Mouse (Mus musculus) liver, embryonic 11.5 days (tissue): ENCODE results near the gene BC025920. TPM values are rescaled to one million over a fixed set of nuclear protein-coding genes. Genes with fewer than 3 reads are reported as not detected.
"Not testable (repeated sequence)": the region's sequence is repeated elsewhere in the genome, so short reads cannot be mapped to it uniquely, and the experiment has no call there.

ENCODE experiments used
- ATAC-seq: fragments of 200-750 bp; cut with Nextera tagmentation; replicated peaks from 2 replicates; pipeline ENCODE4 v1.8.0; 2017; ENCODE audit warnings: moderate number of reproducible peaks, mild to moderate bottlenecking, moderate TSS enrichment, moderate library complexity; ENCODE audit not compliant: low FRiP score
- DNase-seq: peaks from one replicate; pipeline ENCODE4 v3.0.0-alpha.2; 2017; ENCODE audit warnings: low spot score
- H3K27ac ChIP-seq: fragments of 300-500 bp; sonication (generic); 2 replicates; pipeline ENCODE4 v1.5.1; 2014; ENCODE audit warnings: mild to moderate bottlenecking, low read depth, low read length, control low read depth
- H3K27me3 ChIP-seq: fragments of 300-500 bp; sonication (generic); replicated peaks from 2 replicates; pipeline ENCODE4 v1.6.1; 2014; ENCODE audit warnings: low read length, mixed read lengths; ENCODE audit not compliant: control insufficient read depth, insufficient read depth
- H3K36me3 ChIP-seq: fragments of 300-500 bp; sonication (generic); 2 replicates; pipeline ENCODE4 v1.6.1; 2014; ENCODE audit warnings: mild to moderate bottlenecking, low read length, moderate library complexity, mixed read lengths; ENCODE audit not compliant: control insufficient read depth, insufficient read depth
- H3K4me1 ChIP-seq: fragments of 300-500 bp; sonication (generic); replicated peaks from 2 replicates; pipeline ENCODE4 v1.6.1; 2014; ENCODE audit warnings: low read length, mixed read lengths; ENCODE audit not compliant: control insufficient read depth, insufficient read depth
- H3K4me2 ChIP-seq: fragments of 300-500 bp; sonication (generic); 2 replicates; pipeline ENCODE4 v1.6.1; 2014; ENCODE audit warnings: mild to moderate bottlenecking, control low read depth, moderate library complexity
- H3K4me3 ChIP-seq: fragments of 300-500 bp; sonication (generic); 2 replicates; pipeline ENCODE4 v1.5.1; 2014; ENCODE audit warnings: low read depth, low read length, control low read depth
- H3K9ac ChIP-seq: fragments of 300-500 bp; sonication (generic); 2 replicates; pipeline ENCODE4 v1.6.1; 2014; ENCODE audit warnings: low read depth, low read length, control low read depth
- H3K9me3 ChIP-seq: fragments of 300-500 bp; sonication (generic); 2 replicates; pipeline ENCODE4 v1.6.1; 2016; ENCODE audit warnings: low read length, inconsistent platforms, mixed read lengths; ENCODE audit not compliant: control insufficient read depth
- WGBS: fragments of 180-500 bp; shearing (Covaris S2); extraction: QIAGEN DNeasy Blood & Tissue Kit; methylation state at CpG from one replicate; pipeline ENCODE4 v1.1.7; 2014; 5-methylcytosine and 5-hydroxymethylcytosine counted together
- polyA plus RNA-seq: library from polyadenylated mRNA; unstranded; fragments of >200 nt; fragmentation: Nextera tagmentation; extraction: Ambion mirVana; gene quantifications from 2 replicates; pipeline ENCODE4 v1.2.1, GENCODE M21; 2014

BC025920 gene
- polyA plus RNA-seq, 1 experiment from 2014 or later: 1.1 TPM

GRCm38 (mm10) chr10:81645391-81645790 lies 39.3 kb downstream of the BC025920 start:
- Histone ChIP-seq H3K27ac (no peak overlapping the region), H3K36me3 (no peaks in the 10 kb centered on the region), H3K9me3 (no peaks in the 10 kb centered on the region), H3K9ac (no peak overlapping the region), H3K4me2 (no peak overlapping the region), H3K4me1 (peaks cover 14% of the 10 kb centered on the region), H3K27me3 (no peaks in the 10 kb centered on the region), H3K4me3 (no peak overlapping the region)
- DNase-seq: no peak
- no peak for ATAC-seq
- WGBS: 88% methylated on average over 4 of the region's 4 CpGs

- H3K4me1 ChIP-seq: peaks cover 14% of the 10 kb centered on the region
- no peak for DNase-seq
Measured at GRCm38 (mm10) chr10:81646015-81646555, 40.0 kb downstream of the BC025920 start.

DNA sequence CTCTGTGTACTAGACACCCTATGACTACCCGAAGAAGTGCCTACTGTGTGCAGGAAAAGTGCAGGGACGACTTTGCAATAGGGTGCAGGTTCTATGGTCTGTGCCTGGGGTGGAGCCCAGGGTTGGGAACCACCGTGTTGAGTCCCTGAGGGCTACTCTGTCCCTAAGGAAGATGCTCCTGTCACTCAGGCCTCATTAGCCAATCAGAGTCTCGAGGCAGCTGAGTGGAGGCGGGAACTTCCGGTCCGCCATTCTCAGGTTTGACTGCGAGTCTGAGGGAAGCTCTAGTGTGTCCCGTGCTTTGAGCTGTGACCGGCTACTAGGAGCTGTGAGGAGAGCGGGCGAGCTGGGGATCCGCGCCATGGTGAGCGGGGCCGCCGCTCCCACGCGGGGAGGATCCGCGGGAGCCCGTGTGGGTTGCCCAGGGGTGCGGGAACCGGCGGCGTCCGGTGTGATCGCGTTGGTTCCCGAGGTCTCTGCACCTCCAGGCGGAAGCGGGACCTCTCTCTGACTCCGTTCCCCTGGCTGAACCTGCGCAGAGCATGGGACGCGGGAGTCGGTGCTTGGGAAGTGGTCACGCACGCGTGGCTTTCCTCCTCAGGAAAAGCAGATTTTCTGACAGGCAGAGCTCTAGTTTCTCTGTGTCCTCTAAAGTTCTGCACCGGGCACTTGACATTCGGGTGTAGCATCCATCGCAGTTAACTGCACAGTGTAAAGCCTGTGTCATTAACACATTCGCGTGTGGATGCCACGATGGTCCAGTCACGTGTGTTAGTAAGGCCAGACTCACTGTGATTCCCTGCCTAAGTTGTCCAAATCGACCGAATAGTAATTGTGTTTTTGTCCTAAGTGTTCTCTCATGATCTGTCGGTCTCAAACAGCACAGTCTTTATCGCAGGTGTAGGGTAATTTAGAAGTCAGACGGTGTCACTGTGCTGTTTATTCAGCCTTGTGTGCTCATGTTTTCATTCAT lies 43.0 kb downstream of the BC025920 start, which contains the start of gene Gm10778:
TSS of gene Gm10778 (plus strand) at position 257 of the 973 bp plus-strand sequence.
- not testable (repeated sequence) for H3K36me3 ChIP-seq, H3K27me3 ChIP-seq, H3K4me1 ChIP-seq, H3K9me3 ChIP-seq
- DNase-seq: peak; percentile 87
- peak within 1 kb of the TSS; percentile 61 for H3K4me3 ChIP-seq
- ATAC-seq: peak; percentile 94
- H3K4me2 ChIP-seq: peak within 1 kb of the TSS; percentile 63
- H3K9ac ChIP-seq: peak within 1 kb of the TSS; percentile 75
- WGBS: 2% methylated on average over 32 of the region's 52 CpGs
- H3K27ac ChIP-seq: peak within 1 kb of the TSS; percentile 52; the same call in 1 of the 2 replicates

More at GRCm38 (mm10) chr10:81646015-81646555, 40.0 kb downstream of the BC025920 start:
- Histone ChIP-seq H3K36me3 (peaks cover 3% of the 10 kb centered on the region; the same call in 1 of the 2 replicates), H3K9me3 (no peaks in the 10 kb centered on the region), H3K4me3 (no peak overlapping the region), H3K27ac (no peak overlapping the region), H3K4me2 (no peak overlapping the region), H3K27me3 (no peaks in the 10 kb centered on the region), H3K9ac (no peak overlapping the region)
- WGBS: 83% methylated on average over 7 of the region's 7 CpGs
- no peak for ATAC-seq

DNA sequence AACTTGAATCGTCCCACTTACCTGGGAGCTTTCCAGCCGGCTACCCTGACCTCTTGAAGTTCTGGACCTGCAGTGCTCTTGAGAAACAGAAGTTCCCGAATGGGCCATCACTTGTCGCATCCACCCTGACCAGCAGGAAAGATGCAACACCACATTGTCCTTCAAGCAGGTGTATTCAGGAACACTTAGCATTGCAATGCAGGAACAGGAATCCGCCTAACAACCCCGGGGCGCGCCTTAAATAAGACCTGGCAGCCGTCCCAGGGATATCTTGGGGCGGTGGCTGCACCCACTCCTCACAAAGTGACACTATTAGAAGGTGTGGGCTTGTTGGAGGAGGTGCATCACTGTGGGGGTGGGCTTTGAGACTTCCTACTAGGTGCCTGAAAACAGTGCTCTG lies 49.1 kb downstream of the BC025920 start:
- no peak overlapping the region for H3K27ac ChIP-seq
- H3K36me3 ChIP-seq: peaks cover 18% of the 10 kb centered on the region
- peaks cover 2% of the 10 kb centered on the region; the same call in 1 of the 2 replicates for H3K4me1 ChIP-seq
- H3K9ac ChIP-seq: no peak overlapping the region
- no peak overlapping the region for H3K4me2 ChIP-seq
- no peak overlapping the region for H3K4me3 ChIP-seq
- peaks cover 21% of the 10 kb centered on the region for H3K9me3 ChIP-seq
- ATAC-seq (no peak), DNase-seq (no peak)
- WGBS: 94% methylated on average over 10 of the region's 10 CpGs
- H3K27me3 ChIP-seq: no peaks in the 10 kb centered on the region

GRCm38 (mm10) chr10:81656174-81656573 lies 50.1 kb downstream of the BC025920 start:
- WGBS: 97% methylated on average over 2 of the region's 2 CpGs
- no peak for ATAC-seq

More at GRCm38 (mm10) chr10:81656174-81656573, 50.1 kb downstream of the BC025920 start:
- H3K36me3 ChIP-seq: peaks cover 15% of the 10 kb centered on the region
- H3K9ac ChIP-seq: no peak overlapping the region
- H3K4me3 ChIP-seq: no peak overlapping the region
- no peaks in the 10 kb centered on the region for H3K4me1 ChIP-seq
- no peak overlapping the region for H3K4me2 ChIP-seq
- H3K27me3 ChIP-seq: no peaks in the 10 kb centered on the region
- no peak for DNase-seq
- no peak overlapping the region for H3K27ac ChIP-seq
- H3K9me3 ChIP-seq: peaks cover 21% of the 10 kb centered on the region

Other genes with a start within 250 kb of the BC025920 start
- 11.2 TPM in 2 replicates for gene Mfsd12, start 248.8 kb upstream of the BC025920 start, polyA plus RNA-seq
- gene 4930404N11Rik, start 240.5 kb upstream of the BC025920 start, polyA plus RNA-seq: 0.64 and 0.68 TPM in 2 replicates
- gene Fzr1, start 227.8 kb upstream of the BC025920 start, polyA plus RNA-seq: 74.0 and 75.9 TPM in 2 replicates
- gene Dohh, start 221.8 kb upstream of the BC025920 start, polyA plus RNA-seq: 97.4 and 99.3 TPM in 2 replicates
- gene Gm48551, start 221.8 kb upstream of the BC025920 start, polyA plus RNA-seq: 1.3 and 1.9 TPM in 2 replicates
- gene Gm48552, start 217.3 kb upstream of the BC025920 start, polyA plus RNA-seq: 0.62 and 0.67 TPM in 2 replicates
- 3.8 and 4.5 TPM in 2 replicates for gene Smim24, start 213.2 kb upstream of the BC025920 start, polyA plus RNA-seq
- gene Nfic, start 150.6 kb upstream of the BC025920 start, polyA plus RNA-seq: 15.4 and 21.4 TPM in 2 replicates
- gene Celf5, start 123.6 kb upstream of the BC025920 start, polyA plus RNA-seq: 0.12 TPM in 1 of 2 replicates, not detected in the other
- gene Ncln, start 109.9 kb upstream of the BC025920 start, polyA plus RNA-seq: 92.2 and 97.9 TPM in 2 replicates
- 4.5 and 4.6 TPM in 2 replicates for gene S1pr4, start 106.1 kb upstream of the BC025920 start, polyA plus RNA-seq
- 10.1 and 11.3 TPM in 2 replicates for gene Gna15, start 82.0 kb upstream of the BC025920 start, polyA plus RNA-seq
- gene Gna11, start 61.1 kb upstream of the BC025920 start, polyA plus RNA-seq: 46.4 and 47.0 TPM in 2 replicates
- gene Aes, start 46.8 kb upstream of the BC025920 start, polyA plus RNA-seq: 213 and 229 TPM in 2 replicates
- gene Tle2, start 31.7 kb upstream of the BC025920 start, polyA plus RNA-seq: 5.1 and 6.9 TPM in 2 replicates
- gene Tle6, start 5.2 kb upstream of the BC025920 start, polyA plus RNA-seq: 13.2 and 16.7 TPM in 2 replicates
- gene Sirt6, start 21.5 kb downstream of the BC025920 start, polyA plus RNA-seq: 22.8 and 22.9 TPM in 2 replicates
- 3.6 and 4.6 TPM in 2 replicates for gene Ankrd24, start 22.3 kb downstream of the BC025920 start, polyA plus RNA-seq
- 3.3 and 3.9 TPM in 2 replicates for gene Gm10778, start 42.8 kb downstream of the BC025920 start, polyA plus RNA-seq
- gene Zfp433, start 98.6 kb downstream of the BC025920 start, polyA plus RNA-seq: 10.5 and 10.9 TPM in 2 replicates
- gene Gm3055, start 164.9 kb downstream of the BC025920 start, polyA plus RNA-seq: 4.5 and 5.0 TPM in 2 replicates
- 2.2 and 2.9 TPM in 2 replicates for gene Gm4767, start 205.9 kb downstream of the BC025920 start, polyA plus RNA-seq